Mouse (Mus musculus): Measurements from ENCODE around the gene Ghrhr. TPM values are rescaled to one million over a fixed set of nuclear protein-coding genes. Genes with fewer than 3 reads are reported as not detected.

Gene Ghrhr
- polyA plus RNA-seq, 2 experiments, result 0.02 TPM; not detected in 1

- H3K27ac ChIP-seq, result peak overlapping the region; percentile 77
- peak; percentile 82 for DNase-seq (ENCODE audit: low read depth in 3 of 3, low spot score in 3 of 3)
- no peaks in the 10 kb centered on the region for H3K36me3 ChIP-seq (replicated peaks; ENCODE audit: control insufficient read depth, insufficient read depth, low read depth)
- H3K27me3 ChIP-seq (ENCODE audit: control insufficient read depth, insufficient read depth, low read length), result no peaks in the 10 kb centered on the region
- peak; percentile 88 for ATAC-seq (ENCODE audit: insufficient read depth)
- H3K4me3 ChIP-seq (ENCODE audit: insufficient read depth in 1 of 2, low read depth in 2 of 2, low read length in 2 of 2), result peak overlapping the region; percentile 46 to 50
- TF ChIP-seq CTCF (IDR thresholded peaks at IDR 0.05; ENCODE audit: low read depth) (no peak), EP300 (IDR thresholded peaks at IDR 0.05; ENCODE audit: low read depth) (peak; percentile 97)
- no peaks in the 10 kb centered on the region for H3K9me3 ChIP-seq (ENCODE audit: control insufficient read depth, low read length)
- H3K4me1 ChIP-seq (replicated peaks; ENCODE audit: control insufficient read depth in 2 of 2, insufficient read depth in 2 of 2, low read length in 1 of 2), result peaks cover 66 to 80% of the 10 kb centered on the region in 2 experiments
- H3K4me2 ChIP-seq (ENCODE audit: low read depth), result peak overlapping the region; percentile 68
- H3K9ac ChIP-seq (replicated peaks), result peak overlapping the region; percentile 76
- 17% methylated on average over 9 of the region's 9 CpGs for WGBS (ENCODE audit: insufficient replicate concordance)
These were observed 36.9 kb upstream of the Ghrhr start for GRCm38 (mm10) chr6:55338934-55339825.

GRCm38 (mm10) chr6:55341688-55342087, 34.4 kb upstream of the Ghrhr start:
- peak overlapping the region; percentile 68 for H3K4me2 ChIP-seq (ENCODE audit: low read depth)
- no peak for TF ChIP-seq CTCF (IDR thresholded peaks at IDR 0.05; ENCODE audit: low read depth)
- no peak for TF ChIP-seq EP300 (IDR thresholded peaks at IDR 0.05; ENCODE audit: low read depth)

GRCm38 (mm10) chr6:55342328-55342727, 33.8 kb upstream of the Ghrhr start:
- Histone ChIP-seq H3K27me3 (ENCODE audit: control insufficient read depth, insufficient read depth, low read length) (no peaks in the 10 kb centered on the region), H3K36me3 (replicated peaks; ENCODE audit: control insufficient read depth, insufficient read depth, low read depth) (peaks cover 5% of the 10 kb centered on the region), H3K27ac (peak overlapping the region; percentile 54), H3K9me3 (ENCODE audit: control insufficient read depth, low read length) (no peaks in the 10 kb centered on the region), H3K4me1 (replicated peaks; ENCODE audit: control insufficient read depth in 2 of 2, insufficient read depth in 2 of 2, low read length in 1 of 2) (peaks cover 58 to 60% of the 10 kb centered on the region in 2 experiments), H3K4me3 (ENCODE audit: insufficient read depth in 1 of 2, low read depth in 2 of 2, low read length in 2 of 2) (peak overlapping the region; percentile 7 to 17; a peak in 3 of 4 replicates), H3K9ac (replicated peaks) (peak overlapping the region; percentile 49), H3K4me2 (ENCODE audit: low read depth) (peak overlapping the region; percentile 68)
- WGBS (ENCODE audit: insufficient replicate concordance), result 53% methylated on average over 9 of the region's 9 CpGs
- ATAC-seq (ENCODE audit: insufficient read depth), result peak; percentile 62
- DNase-seq (ENCODE audit: low read depth in 3 of 3, low spot score in 3 of 3), result peak in 1 of 3 experiments; percentile 62
- TF ChIP-seq CTCF (IDR thresholded peaks at IDR 0.05; ENCODE audit: low read depth) (peak; percentile 49), EP300 (IDR thresholded peaks at IDR 0.05; ENCODE audit: low read depth) (no peak)

More at GRCm38 (mm10) chr6:55341688-55342087, 34.4 kb upstream of the Ghrhr start:
- H3K36me3 ChIP-seq (replicated peaks; ENCODE audit: control insufficient read depth, insufficient read depth, low read depth), result peaks cover 5% of the 10 kb centered on the region; the same call in 1 of the 2 replicates
- H3K4me3 ChIP-seq (ENCODE audit: insufficient read depth in 1 of 2, low read depth in 2 of 2, low read length in 2 of 2), result peak overlapping the region in 1 of 2 experiments; percentile 28; a peak in 2 of 4 replicates
- H3K4me1 ChIP-seq (replicated peaks; ENCODE audit: control insufficient read depth in 2 of 2, insufficient read depth in 2 of 2, low read length in 1 of 2), result peaks cover 56 to 64% of the 10 kb centered on the region in 2 experiments
- H3K27me3 ChIP-seq (ENCODE audit: control insufficient read depth, insufficient read depth, low read length), result no peaks in the 10 kb centered on the region
- peak overlapping the region; percentile 44 for H3K9ac ChIP-seq (replicated peaks)
- no peaks in the 10 kb centered on the region for H3K9me3 ChIP-seq (ENCODE audit: control insufficient read depth, low read length)
- 32% methylated on average over 5 of the region's 5 CpGs for WGBS (ENCODE audit: insufficient replicate concordance)
- DNase-seq (ENCODE audit: low read depth in 3 of 3, low spot score in 3 of 3) (no peak), ATAC-seq (ENCODE audit: insufficient read depth) (no peak)
- peak overlapping the region; percentile 77 for H3K27ac ChIP-seq

- no peak for TF ChIP-seq EP300 (IDR thresholded peaks at IDR 0.05; ENCODE audit: low read depth)
- TF ChIP-seq CTCF (IDR thresholded peaks at IDR 0.05; ENCODE audit: low read depth), result no peak
- Histone ChIP-seq H3K9me3 (ENCODE audit: control insufficient read depth, low read length) (no peaks in the 10 kb centered on the region), H3K4me1 (replicated peaks; ENCODE audit: control insufficient read depth in 2 of 2, insufficient read depth in 2 of 2, low read length in 1 of 2) (peaks cover 59 to 60% of the 10 kb centered on the region in 2 experiments), H3K4me2 (ENCODE audit: low read depth) (no peak overlapping the region; the same call in 1 of the 2 replicates), H3K9ac (replicated peaks) (no peak overlapping the region), H3K4me3 (ENCODE audit: insufficient read depth in 1 of 2, low read depth in 2 of 2, low read length in 2 of 2) (no peak overlapping the region), H3K27me3 (ENCODE audit: control insufficient read depth, insufficient read depth, low read length) (no peaks in the 10 kb centered on the region), H3K36me3 (replicated peaks; ENCODE audit: control insufficient read depth, insufficient read depth, low read depth) (peaks cover 5% of the 10 kb centered on the region), H3K27ac (no peak overlapping the region)
- DNase-seq (ENCODE audit: low read depth in 3 of 3, low spot score in 3 of 3) (no peak), ATAC-seq (ENCODE audit: insufficient read depth) (no peak)
- WGBS (ENCODE audit: insufficient replicate concordance), result 89% methylated on average over 10 of the region's 10 CpGs
These were observed 32.6 kb upstream of the Ghrhr start for GRCm38 (mm10) chr6:55343446-55343845.
